Mouse (Mus musculus) stomach, postnatal 0 days (tissue): ENCODE results near the gene Tipin.

Source experiments
- CTCF ChIP-seq: IDR thresholded peaks from 2 replicates; pipeline ENCODE4 v1.5.1; 2016; ENCODE audit warnings: antibody characterized with exemption, low read depth, mild to moderate bottlenecking, moderate library complexity
- EP300 ChIP-seq: optimal IDR thresholded peaks from 2 replicates; pipeline ENCODE3; 2016; ENCODE audit warnings: antibody characterized with exemption

GRCm38 (mm10) chr9:64249371-64249770 is 32.0 kb upstream of the Tipin start:
- TF ChIP-seq EP300 (no peak), CTCF (no peak)
